Mouse (Mus musculus): ENCODE measurements at regions not wholly inside any gene's neighbourhood (a gene's known extent, or its start where the extent isn't known, plus 50 kb on each side); places are given as distances from the start of the nearest gene placed in this dataset.

- no peak overlapping the region for H3K4me2 ChIP-seq (replicated peaks)
- WGBS, result 85% methylated on average over 5 of the region's 5 CpGs
- H3K4me3 ChIP-seq, result no peak overlapping the region
- H3K4me1 ChIP-seq, result no peaks in the 10 kb centered on the region
- H3K27ac ChIP-seq, result no peak overlapping the region
- H3K9me3 ChIP-seq (replicated peaks), result peaks cover 3% of the 10 kb centered on the region; the same call in 1 of the 2 replicates
- no peak overlapping the region for H3K9ac ChIP-seq
- H3K27me3 ChIP-seq, result no peaks in the 10 kb centered on the region
- H3K36me3 ChIP-seq, result no peaks in the 10 kb centered on the region
- ATAC-seq (ENCODE audit: low FRiP score), result no peak
These were observed 454.8 kb upstream of the Mpdz start for GRCm38 (mm10) chr4:81897451-81897850.

GRCm38 (mm10) chr4:81868941-81869340 is 426.3 kb upstream of the Mpdz start:
- Histone ChIP-seq H3K27ac (no peak overlapping the region), H3K9ac (no peak overlapping the region), H3K27me3 (no peaks in the 10 kb centered on the region), H3K36me3 (no peaks in the 10 kb centered on the region), H3K4me2 (replicated peaks) (no peak overlapping the region), H3K4me3 (no peak overlapping the region), H3K4me1 (no peaks in the 10 kb centered on the region), H3K9me3 (replicated peaks) (no peaks in the 10 kb centered on the region)
- WGBS, result 90% methylated on average over 2 of the region's 2 CpGs
- no peak for ATAC-seq (ENCODE audit: low FRiP score)

- Histone ChIP-seq H3K4me3 (no peak overlapping the region), H3K4me2 (replicated peaks) (no peak overlapping the region), H3K27me3 (no peaks in the 10 kb centered on the region), H3K27ac (no peak overlapping the region), H3K9ac (no peak overlapping the region), H3K4me1 (no peaks in the 10 kb centered on the region), H3K36me3 (no peaks in the 10 kb centered on the region), H3K9me3 (replicated peaks) (no peaks in the 10 kb centered on the region)
- 77% methylated on average over 4 of the region's 4 CpGs for WGBS
- ATAC-seq (ENCODE audit: low FRiP score), result no peak
These were observed 399.3 kb upstream of the Mpdz start for GRCm38 (mm10) chr4:81841642-81842494.

GRCm38 (mm10) chr4:81829972-81830371 is 387.4 kb upstream of the Mpdz start:
- ATAC-seq (ENCODE audit: low FRiP score), result no peak
- 68% methylated on average over 3 of the region's 3 CpGs for WGBS
- Histone ChIP-seq H3K9ac (no peak overlapping the region), H3K36me3 (no peaks in the 10 kb centered on the region), H3K27ac (no peak overlapping the region), H3K9me3 (replicated peaks) (no peaks in the 10 kb centered on the region), H3K4me3 (no peak overlapping the region), H3K27me3 (no peaks in the 10 kb centered on the region), H3K4me2 (replicated peaks) (no peak overlapping the region), H3K4me1 (no peaks in the 10 kb centered on the region)

- Histone ChIP-seq H3K36me3 (no peaks in the 10 kb centered on the region), H3K9ac (no peak overlapping the region), H3K4me3 (no peak overlapping the region), H3K4me2 (replicated peaks) (no peak overlapping the region), H3K4me1 (no peaks in the 10 kb centered on the region), H3K27ac (no peak overlapping the region), H3K27me3 (no peaks in the 10 kb centered on the region), H3K9me3 (replicated peaks) (no peaks in the 10 kb centered on the region)
- no peak for ATAC-seq (ENCODE audit: low FRiP score)
- 89% methylated on average over 4 of the region's 4 CpGs for WGBS
These were observed 384.8 kb upstream of the Mpdz start for GRCm38 (mm10) chr4:81827453-81827852.

- no peak overlapping the region for H3K9ac ChIP-seq
- H3K36me3 ChIP-seq, result no peaks in the 10 kb centered on the region
- no peaks in the 10 kb centered on the region for H3K9me3 ChIP-seq (replicated peaks)
- H3K4me2 ChIP-seq (replicated peaks), result no peak overlapping the region
- H3K27me3 ChIP-seq, result no peaks in the 10 kb centered on the region
- no peak overlapping the region for H3K4me3 ChIP-seq
- no peak for ATAC-seq (ENCODE audit: low FRiP score)
- no peaks in the 10 kb centered on the region for H3K4me1 ChIP-seq
- H3K27ac ChIP-seq, result no peak overlapping the region
These were observed 383.4 kb upstream of the Mpdz start for GRCm38 (mm10) chr4:81825966-81826365.

GRCm38 (mm10) chr4:81823566-81823965 is 381.0 kb upstream of the Mpdz start:
- Histone ChIP-seq H3K27me3 (no peaks in the 10 kb centered on the region), H3K27ac (no peak overlapping the region), H3K36me3 (no peaks in the 10 kb centered on the region), H3K9me3 (replicated peaks) (no peaks in the 10 kb centered on the region), H3K4me3 (no peak overlapping the region), H3K4me2 (replicated peaks) (no peak overlapping the region), H3K9ac (no peak overlapping the region), H3K4me1 (no peaks in the 10 kb centered on the region)
- 76% methylated on average over 3 of the region's 3 CpGs for WGBS
- ATAC-seq (ENCODE audit: low FRiP score), result no peak

GRCm38 (mm10) chr4:81789274-81789673 is 346.7 kb upstream of the Mpdz start:
- no peaks in the 10 kb centered on the region for H3K4me1 ChIP-seq
- H3K27me3 ChIP-seq, result no peaks in the 10 kb centered on the region
- ATAC-seq (ENCODE audit: low FRiP score), result no peak
- no peak overlapping the region for H3K4me2 ChIP-seq (replicated peaks)
- H3K9ac ChIP-seq, result no peak overlapping the region
- 91% methylated on average over 2 of the region's 2 CpGs for WGBS
- no peak overlapping the region for H3K27ac ChIP-seq
- no peak overlapping the region for H3K4me3 ChIP-seq
- H3K36me3 ChIP-seq, result no peaks in the 10 kb centered on the region
- no peaks in the 10 kb centered on the region for H3K9me3 ChIP-seq (replicated peaks)

GRCm38 (mm10) chr4:81788636-81789035 is 346.0 kb upstream of the Mpdz start:
- no peak for ATAC-seq (ENCODE audit: low FRiP score)
- Histone ChIP-seq H3K9me3 (replicated peaks) (no peaks in the 10 kb centered on the region), H3K36me3 (no peaks in the 10 kb centered on the region), H3K4me2 (replicated peaks) (no peak overlapping the region), H3K9ac (no peak overlapping the region), H3K4me1 (no peaks in the 10 kb centered on the region), H3K27me3 (no peaks in the 10 kb centered on the region), H3K4me3 (no peak overlapping the region), H3K27ac (no peak overlapping the region)
- 84% methylated on average over 8 of the region's 8 CpGs for WGBS

GRCm38 (mm10) chr4:81781971-81782370 is 339.4 kb upstream of the Mpdz start:
- Histone ChIP-seq H3K4me2 (replicated peaks) (no peak overlapping the region), H3K9ac (no peak overlapping the region), H3K27ac (no peak overlapping the region), H3K4me3 (no peak overlapping the region), H3K27me3 (no peaks in the 10 kb centered on the region), H3K36me3 (no peaks in the 10 kb centered on the region), H3K9me3 (replicated peaks) (no peaks in the 10 kb centered on the region), H3K4me1 (no peaks in the 10 kb centered on the region)
- no peak for ATAC-seq (ENCODE audit: low FRiP score)
- WGBS, result 87% methylated on average over 1 of the region's 1 CpGs

GRCm38 (mm10) chr4:81766705-81767104 is 324.1 kb upstream of the Mpdz start:
- Histone ChIP-seq H3K9ac (no peak overlapping the region), H3K27ac (no peak overlapping the region), H3K4me2 (replicated peaks) (no peak overlapping the region), H3K4me1 (peaks cover 27% of the 10 kb centered on the region), H3K9me3 (replicated peaks) (no peaks in the 10 kb centered on the region), H3K4me3 (no peak overlapping the region), H3K27me3 (no peaks in the 10 kb centered on the region), H3K36me3 (no peaks in the 10 kb centered on the region)
- ATAC-seq (ENCODE audit: low FRiP score), result no peak
- WGBS, result 91% methylated on average over 5 of the region's 5 CpGs

GRCm38 (mm10) chr4:81764026-81764867 is 321.6 kb upstream of the Mpdz start:
- H3K36me3 ChIP-seq, result no peaks in the 10 kb centered on the region
- H3K4me2 ChIP-seq (replicated peaks), result peak overlapping the region; percentile 25
- no peak overlapping the region for H3K4me3 ChIP-seq
- no peaks in the 10 kb centered on the region for H3K27me3 ChIP-seq
- peak; percentile 86 for ATAC-seq (ENCODE audit: low FRiP score)
- 18% methylated on average over 11 of the region's 11 CpGs for WGBS
- peaks cover 27% of the 10 kb centered on the region for H3K4me1 ChIP-seq
- H3K27ac ChIP-seq, result peak overlapping the region; percentile 73
- H3K9ac ChIP-seq, result no peak overlapping the region
- no peaks in the 10 kb centered on the region for H3K9me3 ChIP-seq (replicated peaks)

Measured in hindbrain, embryonic 12.5 days (tissue).